20 mouse cellular contexts compared by ENCODE assay signal in the genomic region with DNA sequence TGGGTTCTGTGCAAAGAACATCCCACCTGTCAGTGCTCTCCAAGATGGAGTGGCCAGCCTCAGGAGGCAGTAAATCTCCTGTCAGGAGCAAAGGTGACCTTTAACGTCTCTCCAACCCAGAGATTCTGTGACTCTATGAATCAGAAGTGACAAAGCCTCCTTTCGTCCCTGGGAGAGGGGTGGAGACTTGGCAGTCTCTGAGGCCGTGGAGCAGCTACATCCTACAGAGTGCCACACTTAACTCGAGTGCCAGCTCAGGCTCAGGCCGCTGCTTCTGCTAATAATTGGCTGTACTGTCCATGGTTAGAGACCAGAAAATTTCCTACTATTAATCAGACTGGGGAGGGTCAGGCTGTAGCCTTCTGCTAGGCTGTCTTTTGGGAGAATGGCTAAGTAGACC.
DNase-seq lines count a peak whose midpoint lies in the region; ATAC-seq and TF ChIP-seq lines count a peak whose summit lies in the region.
"Had no signal": no experiment of that assay in that cellular context is flagged by ENCODE, and none has a peak within 500 bp of the region (broad histone marks: within the 10 kb centered on the region; RNA-seq: fewer than 3 reads in every experiment).

No protein-coding gene starts in this region.

- no peak overlapping the region for H3K4me3 ChIP-seq in cerebellum, adult 2 months (replicated peaks; ENCODE audit: insufficient read depth, low read depth, low read length)
- no peak overlapping the region for H3K4me3 ChIP-seq in lung, embryonic 14.5 days (ENCODE audit: low read depth, low read length)
- no peak overlapping the region for H3K4me3 ChIP-seq in intestine, embryonic 15.5 days (replicated peaks)
- H3K4me3 ChIP-seq: embryonic facial prominence, embryonic 10.5 days; heart, embryonic 12.5 days; limb, embryonic 10.5 days; midbrain, embryonic 12.5 days; myocyte had no signal

- no peaks in the 10 kb centered on the region for H3K9me3 ChIP-seq in lung, embryonic 14.5 days (ENCODE audit: low read depth, low read length)
- H3K9me3 ChIP-seq in intestine, embryonic 15.5 days: no peaks in the 10 kb centered on the region
- H3K9me3 ChIP-seq: embryonic facial prominence, embryonic 10.5 days; heart, embryonic 12.5 days; limb, embryonic 10.5 days; midbrain, embryonic 12.5 days had no signal

- H3K9ac ChIP-seq in lung, embryonic 14.5 days: no peak overlapping the region
- no peak overlapping the region for H3K9ac ChIP-seq in intestine, embryonic 15.5 days
- H3K9ac ChIP-seq: heart, embryonic 12.5 days; liver, postnatal 0 days; midbrain, embryonic 12.5 days had no signal

- no peak for TF ChIP-seq POLR2A in cerebellum, adult 2 months (IDR thresholded peaks at IDR 0.05; ENCODE audit: borderline replicate concordance, insufficient read depth, low read length)

- intact Hi-C loops in heart, postnatal 14 days (cut with DNase I): no loop called here

- no peak overlapping the region for H3K27ac ChIP-seq in cerebellum, adult 2 months (ENCODE audit: insufficient read depth, low read length)
- 0 out of 2 replicates have a peak overlapping the region, but pooled peaks have one; percentile 21 for H3K27ac ChIP-seq in lung, embryonic 14.5 days (ENCODE audit: low read depth)
- no peak overlapping the region for H3K27ac ChIP-seq in intestine, embryonic 15.5 days
- H3K27ac ChIP-seq: embryonic facial prominence, embryonic 10.5 days; limb, embryonic 10.5 days; midbrain, embryonic 12.5 days; stomach, postnatal 0 days had no signal

- peak; percentile 33 to 54 for DNase-seq in cerebellum, postnatal 10 days
- DNase-seq in cerebellum, adult 2 months: no peak
- peak; percentile 11 for DNase-seq in lung, embryonic 14.5 days
- DNase-seq in lung, postnatal 14 days: no peak
- peak; percentile 81 for DNase-seq in adrenal gland, adult 8-10 months
- peak; percentile 27 for DNase-seq in mesoderm, embryonic 11.5 days (ENCODE audit: low read depth, low spot score)
- DNase-seq in heart, postnatal 14 days: no peak
- DNase-seq: cerebellum, adult 18-20 months; kidney, adult 2 months; kidney, postnatal 14 days; liver, postnatal 0 days; thymus, postnatal 25 days had no signal

- H3K4me1 ChIP-seq in cerebellum, adult 2 months (ENCODE audit: control insufficient read depth, insufficient read depth, low read length): no peaks in the 10 kb centered on the region
- H3K4me1 ChIP-seq in lung, embryonic 14.5 days (ENCODE audit: insufficient read depth): no peaks in the 10 kb centered on the region
- H3K4me1 ChIP-seq in intestine, embryonic 15.5 days (replicated peaks): 0 out of 2 replicates have a peak, but pooled peaks cover 3% of the 10 kb centered on the region
- H3K4me1 ChIP-seq: heart, embryonic 12.5 days; midbrain, embryonic 12.5 days had no signal

- no peaks in the 10 kb centered on the region for H3K27me3 ChIP-seq in cerebellum, adult 2 months (ENCODE audit: control insufficient read depth, insufficient read depth, low read length)
- H3K27me3 ChIP-seq in lung, embryonic 14.5 days (ENCODE audit: insufficient read depth, low read length): no peaks in the 10 kb centered on the region
- H3K27me3 ChIP-seq in intestine, embryonic 15.5 days (replicated peaks): no peaks in the 10 kb centered on the region
- H3K27me3 ChIP-seq: heart, embryonic 12.5 days; midbrain, embryonic 12.5 days; Patski had no signal

- no peak for TF ChIP-seq CTCF in cerebellum, adult 2 months (IDR thresholded peaks at IDR 0.05; ENCODE audit: borderline replicate concordance, insufficient read depth, low read depth, low read length)
- no peak for TF ChIP-seq CTCF in lung, embryonic 14.5 days (IDR thresholded peaks at IDR 0.05; ENCODE audit: low read depth)

- WGBS in cerebellum, adult 2 months: 27% methylated on average over 5 of the region's 5 CpGs
- 25% methylated on average over 5 of the region's 5 CpGs for WGBS in lung, embryonic 14.5 days
- 47% methylated on average over 5 of the region's 5 CpGs for WGBS in intestine, embryonic 15.5 days

- ATAC-seq in lung, embryonic 14.5 days (ENCODE audit: insufficient read depth): no peak
- ATAC-seq in intestine, embryonic 15.5 days: no peak
- ATAC-seq: liver, postnatal 0 days; Patski had no signal

- H3K4me2 ChIP-seq in lung, embryonic 14.5 days: no peak overlapping the region
- no peak overlapping the region for H3K4me2 ChIP-seq in intestine, embryonic 15.5 days (replicated peaks)
- H3K4me2 ChIP-seq: heart, embryonic 12.5 days; midbrain, embryonic 12.5 days had no signal

- H3K36me3 ChIP-seq in lung, embryonic 14.5 days (ENCODE audit: insufficient read depth): no peaks in the 10 kb centered on the region
- H3K36me3 ChIP-seq in intestine, embryonic 15.5 days: no peaks in the 10 kb centered on the region
- H3K36me3 ChIP-seq: embryonic facial prominence, embryonic 10.5 days; heart, embryonic 12.5 days; limb, embryonic 10.5 days; midbrain, embryonic 12.5 days had no signal

Comparison
In these comparisons a context has a peak if more than half of its experiments do, and no peak if none do; other contexts are left out.
1. DNase-seq: peak in cerebellum, postnatal 10 days (2 of 2), lung, embryonic 14.5 days (single experiment), adrenal gland, adult 8-10 months (single experiment) and mesoderm, embryonic 11.5 days (single experiment); none in cerebellum, adult 2 months (0 of 2), lung, postnatal 14 days (single experiment) and heart, postnatal 14 days (0 of 2).